Mouse (Mus musculus) left cerebral cortex, postnatal 36 days (tissue): ENCODE measurements at regions not wholly inside any gene's neighbourhood (a gene's known extent, or its start where the extent isn't known, plus 50 kb on each side); places are given as distances from the start of the nearest gene placed in this dataset.

Experiments
- DNase-seq, 2 experiments: peaks; one replicate each; pipeline ENCODE4 v3.0.0; 2021 to 2022; ENCODE audit warnings: low spot score in 2 of 2, mixed read lengths in 1 of 2
- intact Hi-C: fragments of 180-260 bp; cut with DNase I; formaldehyde crosslinking; loops from one replicate; pipeline ENCODE4 v1.15.1; 2025

DNA sequence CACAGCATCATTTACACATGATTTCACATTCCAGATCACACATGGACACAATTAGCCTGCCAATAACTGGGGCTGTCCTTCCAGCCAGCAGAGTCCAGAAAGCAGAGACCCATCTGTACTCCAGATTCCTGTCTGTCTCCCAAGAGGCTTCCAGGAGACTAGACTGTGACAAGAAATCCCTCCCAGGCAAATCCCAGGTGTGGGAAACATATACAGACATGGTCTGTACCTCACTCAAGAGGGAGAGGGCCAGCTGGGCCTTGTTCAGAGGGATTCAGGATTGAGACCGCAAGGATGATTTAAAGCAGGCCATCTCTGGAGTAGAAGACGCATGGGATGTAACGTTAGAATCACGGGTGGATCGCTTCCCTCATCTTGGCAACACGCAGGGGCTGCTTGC, 182.7 kb upstream of the Prr30 start:
- DNase-seq: no peak
- intact Hi-C loops: no loop called here

DNA sequence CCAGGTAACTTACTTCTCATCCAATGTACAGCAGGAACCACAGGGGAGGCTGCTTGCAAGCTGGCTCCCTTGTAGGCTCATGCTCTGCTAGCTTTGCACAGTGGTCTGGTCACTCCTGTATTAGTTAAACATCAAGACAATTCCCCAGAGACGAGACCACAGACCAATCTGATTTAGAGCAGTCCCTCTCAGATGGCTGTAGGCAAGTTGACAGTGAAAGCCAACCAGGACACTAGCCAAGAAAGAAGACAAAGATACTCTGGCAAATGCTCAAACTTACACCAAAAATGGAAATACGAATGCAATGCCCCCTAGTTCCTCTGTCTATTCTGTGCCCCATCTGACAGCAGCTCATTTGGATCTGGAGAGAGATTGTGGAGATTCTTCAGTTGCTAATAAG, 181.8 kb upstream of the Prr30 start:
- intact Hi-C loops: no loop called here
- no peak for DNase-seq

- intact Hi-C loops: loop anchor here (10.0 kb wide), 2 partner anchors 1095 to 1445 kb away; partner anchors contain the start of gene Klf12
- no peak for DNase-seq
Observed at GRCm38 (mm10) chr14:101379663-101380006, 179.5 kb upstream of the Prr30 start.

DNA sequence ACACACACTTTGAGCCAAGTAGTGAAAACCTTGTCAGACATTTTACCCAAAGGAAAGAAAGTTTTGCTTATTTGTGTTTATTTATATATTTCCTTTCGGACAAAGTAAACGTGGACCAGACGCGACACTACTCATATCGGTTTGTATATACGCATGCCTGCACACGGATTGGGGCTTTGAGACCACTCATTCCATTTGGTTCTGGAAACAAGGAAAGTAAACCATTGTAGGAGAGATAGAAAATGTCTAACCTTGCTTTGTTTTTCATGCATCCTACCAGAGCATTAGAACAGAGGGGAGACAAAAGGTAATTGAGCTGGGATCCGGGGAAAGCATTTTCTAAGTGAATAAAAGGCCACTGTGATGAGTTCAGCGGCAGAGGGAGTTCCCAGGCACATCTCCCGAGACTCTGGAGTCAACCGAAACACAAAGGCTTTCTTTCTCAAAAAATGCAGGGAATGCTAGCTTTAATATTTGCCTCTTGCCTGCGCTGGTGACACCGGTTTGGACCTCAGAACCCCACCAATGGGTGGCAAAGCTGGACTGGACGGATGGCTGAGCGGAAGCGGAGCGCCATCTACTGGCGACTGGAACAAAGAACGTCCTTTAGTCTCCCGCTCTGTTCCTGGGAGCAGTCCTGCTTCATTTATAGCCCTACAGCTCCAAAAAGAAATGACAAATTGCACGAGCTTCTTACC, 179.0 kb upstream of the Prr30 start:
- peak; percentile 70 to 75 for DNase-seq
- intact Hi-C loops: loop anchor here (10.0 kb wide), 2 partner anchors 1094 to 1444 kb away; partner anchors contain the start of gene Klf12

- intact Hi-C loops: loop anchor here (10.0 kb wide), 2 partner anchors 1094 to 1444 kb away; partner anchors contain the start of gene Klf12
- no peak for DNase-seq
Observed at GRCm38 (mm10) chr14:101378545-101378944, 178.4 kb upstream of the Prr30 start.

DNA sequence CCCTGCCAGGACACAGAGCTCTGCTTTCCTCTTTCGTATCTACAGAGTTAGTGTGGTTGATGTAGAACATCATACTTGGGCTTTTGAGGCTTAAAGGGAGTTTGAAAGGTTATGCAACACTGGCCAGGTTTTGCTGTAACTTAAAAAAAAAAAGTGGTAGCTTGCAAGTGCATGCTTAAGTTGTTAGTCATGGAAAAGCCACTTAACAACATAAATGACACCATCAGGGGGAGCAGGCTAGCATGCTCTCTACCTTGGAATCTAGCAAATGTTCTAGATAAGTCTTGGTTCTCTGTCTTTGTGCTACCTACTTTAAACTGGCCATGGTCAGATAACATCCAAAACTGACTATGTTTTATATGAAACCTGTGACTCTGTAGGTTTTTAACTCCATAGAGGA, 176.6 kb upstream of the Prr30 start:
- intact Hi-C loops: loop anchor here (10.0 kb wide), 2 partner anchors 1092 to 1442 kb away; partner anchors contain the start of gene Klf12
- DNase-seq: no peak

GRCm38 (mm10) chr14:101375833-101376232, 175.7 kb upstream of the Prr30 start:
- intact Hi-C loops: loop anchor here (10.0 kb wide), 2 partner anchors 1091 to 1441 kb away; partner anchors contain the start of gene Klf12
- DNase-seq: no peak

GRCm38 (mm10) chr14:101373864-101374263, 173.7 kb upstream of the Prr30 start:
- intact Hi-C loops: loop anchor here (10.0 kb wide), 2 partner anchors 1089 to 1439 kb away; partner anchors contain the start of gene Klf12
- no peak for DNase-seq

- DNase-seq: no peak
- intact Hi-C loops: no loop called here
Observed at GRCm38 (mm10) chr14:101359860-101360259, 159.7 kb upstream of the Prr30 start.

GRCm38 (mm10) chr14:101353009-101353378, 152.9 kb upstream of the Prr30 start:
- intact Hi-C loops: no loop called here
- no peak for DNase-seq

- intact Hi-C loops: no loop called here
- DNase-seq: peak in 1 of 2 experiments; percentile 7
Observed at GRCm38 (mm10) chr14:101352046-101353008, 152.2 kb upstream of the Prr30 start.

DNA sequence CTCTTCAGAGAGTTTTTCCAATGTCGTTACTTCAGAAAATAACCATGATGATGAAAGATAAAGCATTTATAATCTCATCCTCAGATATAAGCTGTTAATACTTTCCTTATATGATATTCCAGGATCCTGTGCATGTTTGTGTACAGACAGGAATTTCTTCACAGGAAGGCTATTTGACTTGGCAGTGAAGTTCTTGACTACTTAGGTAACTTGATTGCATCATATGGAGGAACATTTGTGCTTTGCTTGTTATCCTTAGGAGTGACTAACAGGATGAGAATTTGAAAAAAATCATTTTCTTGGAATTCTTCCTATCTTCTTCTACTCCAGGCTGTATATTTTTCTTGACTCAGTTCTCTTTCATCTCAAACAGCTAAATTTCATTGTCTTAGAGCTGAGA, 140.2 kb upstream of the Prr30 start:
- intact Hi-C loops: no loop called here
- DNase-seq: no peak

- no peak for DNase-seq
- intact Hi-C loops: no loop called here
Observed at GRCm38 (mm10) chr14:101332015-101332414, 131.9 kb upstream of the Prr30 start.

DNA sequence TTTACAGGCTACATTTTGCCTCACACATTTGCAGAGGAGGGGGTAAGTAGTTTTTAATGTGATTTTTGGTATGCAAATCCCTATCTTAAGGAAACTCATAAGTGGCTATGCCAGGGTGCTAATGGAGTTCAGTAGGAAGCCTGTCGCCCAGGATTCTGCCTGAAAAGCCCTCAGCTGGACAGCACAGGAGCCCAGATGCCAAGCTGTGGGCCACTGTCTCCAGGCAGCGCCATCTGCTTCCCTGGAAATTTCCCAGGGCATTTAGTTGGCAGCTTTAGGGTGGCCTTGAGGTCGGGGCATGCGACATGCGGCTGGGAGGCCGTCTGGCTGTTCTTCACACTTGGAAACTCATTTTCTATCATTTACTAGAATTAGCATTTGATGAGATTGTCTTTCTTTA, 127.3 kb upstream of the Prr30 start:
- intact Hi-C loops: no loop called here
- no peak for DNase-seq

- DNase-seq: no peak
- intact Hi-C loops: no loop called here
Observed at GRCm38 (mm10) chr14:101326477-101326941, 126.4 kb upstream of the Prr30 start.

GRCm38 (mm10) chr14:101323361-101323760, 123.2 kb upstream of the Prr30 start:
- intact Hi-C loops: no loop called here
- DNase-seq: no peak

DNA sequence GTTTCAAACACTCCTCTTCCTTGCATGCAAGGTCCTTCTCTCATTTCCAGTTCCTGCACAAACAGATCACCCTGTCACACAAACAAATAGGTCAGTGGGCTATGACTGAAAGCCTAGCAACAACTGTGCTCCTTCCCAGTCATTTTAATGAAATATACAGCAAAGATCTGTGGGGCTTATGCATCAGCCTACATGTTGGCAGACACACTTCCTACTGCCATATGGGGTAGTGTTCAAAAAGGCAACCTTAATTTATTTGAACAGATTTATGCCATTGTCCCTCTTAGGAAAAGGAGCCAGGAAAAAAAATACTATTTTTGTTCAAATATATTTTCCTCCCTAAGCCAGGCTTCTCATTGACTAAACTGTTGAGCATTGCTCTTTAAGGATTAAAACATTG, 107.8 kb upstream of the Prr30 start:
- no peak for DNase-seq
- intact Hi-C loops: no loop called here

GRCm38 (mm10) chr14:101304487-101305032, 104.4 kb upstream of the Prr30 start:
- intact Hi-C loops: no loop called here
- DNase-seq: no peak

- no peak for DNase-seq
- intact Hi-C loops: no loop called here
Observed at GRCm38 (mm10) chr14:101297841-101298240, 97.7 kb upstream of the Prr30 start.

GRCm38 (mm10) chr14:101294693-101295092, 94.6 kb upstream of the Prr30 start:
- intact Hi-C loops: no loop called here
- peak; percentile 11 to 36 for DNase-seq
